ENCODE assay signal across 17 mouse cellular contexts in the genomic region with DNA sequence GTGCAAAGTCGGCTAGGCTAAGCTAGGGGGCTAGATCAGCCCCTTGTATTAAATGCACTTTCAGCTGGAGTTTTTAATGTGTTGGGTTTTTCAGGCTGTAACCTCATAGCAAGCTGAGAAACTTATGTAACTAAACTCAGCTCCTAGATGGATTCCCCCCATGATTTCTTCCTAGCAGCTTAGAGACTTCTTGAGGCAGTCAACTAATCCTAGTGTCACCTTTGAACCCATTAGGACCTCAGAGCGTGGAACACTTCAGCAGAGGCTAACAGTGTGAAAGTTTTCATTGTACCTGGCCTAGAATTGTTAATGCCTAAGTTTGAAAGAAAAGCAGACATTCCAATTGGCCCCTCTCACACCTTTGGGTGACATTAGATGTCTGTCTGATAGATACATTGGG. TPM values are rescaled to one million over a fixed set of nuclear protein-coding genes. Genes with fewer than 3 reads are reported as not detected.
"Had no signal": no experiment of that assay in that cellular context is flagged by ENCODE, and none has a peak within 500 bp of the region (broad histone marks: within the 10 kb centered on the region; RNA-seq: fewer than 3 reads in every experiment).

No protein-coding gene starts in this region.

- H3K36me3 ChIP-seq: lung, embryonic 15.5 days; midbrain, embryonic 12.5 days; neural tube, embryonic 12.5 days; stomach, embryonic 15.5 days had no signal

- H3K4me1 ChIP-seq: lung, embryonic 15.5 days; megakaryocyte, embryonic 14.5 days; midbrain, embryonic 12.5 days; neural tube, embryonic 12.5 days; stomach, embryonic 15.5 days had no signal

- H3K4me2 ChIP-seq: lung, embryonic 15.5 days; midbrain, embryonic 12.5 days; neural tube, embryonic 12.5 days; stomach, embryonic 15.5 days had no signal

- H3K4me3 ChIP-seq: lung, embryonic 15.5 days; megakaryocyte, embryonic 14.5 days; midbrain, embryonic 12.5 days; neural tube, embryonic 12.5 days; stomach, embryonic 15.5 days had no signal

- DNase-seq: lung, adult 2 months; lung, postnatal 14 days; lung, postnatal 36 days; midbrain, embryonic 14.5 days; right cerebral cortex, postnatal 14 days; thymus, adult 2 months; thymus, postnatal 25 days; thymus, postnatal 4 days had no signal

- H3K9me3 ChIP-seq: lung, embryonic 15.5 days; megakaryocyte, embryonic 14.5 days; midbrain, embryonic 12.5 days; neural tube, embryonic 12.5 days; stomach, embryonic 15.5 days had no signal

- H3K27ac ChIP-seq: lung, embryonic 15.5 days; macrophage; midbrain, embryonic 12.5 days; neural tube, embryonic 12.5 days; stomach, embryonic 15.5 days; stomach, postnatal 0 days had no signal

- H3K9ac ChIP-seq: lung, embryonic 15.5 days; midbrain, embryonic 12.5 days; neural tube, embryonic 12.5 days; stomach, embryonic 15.5 days had no signal

- ATAC-seq: lung, postnatal 0 days; midbrain, embryonic 16.5 days had no signal

- H3K27me3 ChIP-seq: lung, embryonic 15.5 days; midbrain, embryonic 12.5 days; neural tube, embryonic 12.5 days; stomach, embryonic 15.5 days had no signal

RNA-seq across cellular contexts. Expression of gene Them7, which starts 13.7 kb away (rescaled TPM):
- polyA plus RNA-seq: lung, adult 2 months; lung, postnatal 0 days; macrophage; midbrain, embryonic 14.5 days; midbrain, embryonic 16.5 days had no signal
